Mouse (Mus musculus) frontal cortex, postnatal 14 days (tissue): ENCODE results near the gene Cpne4.
A peak's percentile ranks its signal among the peaks of the same experiment; 100 is the strongest.

ENCODE experiments used
- DNase-seq, 2 experiments: peaks; one replicate each; pipeline ENCODE4 v3.0.0; 2022; ENCODE audit warnings: low spot score in 2 of 2

Gene Cpne4

DNA sequence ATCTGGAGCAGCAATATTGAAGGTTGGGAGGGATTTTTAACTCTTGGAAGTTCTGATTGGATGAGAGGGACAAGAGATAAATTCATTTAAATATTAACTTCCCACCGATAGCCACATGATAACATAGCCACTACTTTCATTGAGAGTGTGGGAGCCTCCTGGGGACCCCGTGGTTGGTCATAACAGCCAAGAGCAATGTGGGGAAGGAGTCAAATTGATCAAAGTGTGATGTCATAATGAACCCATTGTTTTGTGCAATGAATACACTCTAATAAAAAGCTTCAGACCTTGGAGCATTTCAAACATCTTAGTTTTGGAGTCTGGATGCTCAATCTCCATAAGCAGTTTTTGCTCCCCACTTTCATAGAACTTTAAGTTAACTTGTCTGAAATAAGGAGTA, at the start of gene Cpne4:
TSS of gene Cpne4 (plus strand) at position 301 of the 400 bp plus-strand sequence.
- no peak for DNase-seq

DNA sequence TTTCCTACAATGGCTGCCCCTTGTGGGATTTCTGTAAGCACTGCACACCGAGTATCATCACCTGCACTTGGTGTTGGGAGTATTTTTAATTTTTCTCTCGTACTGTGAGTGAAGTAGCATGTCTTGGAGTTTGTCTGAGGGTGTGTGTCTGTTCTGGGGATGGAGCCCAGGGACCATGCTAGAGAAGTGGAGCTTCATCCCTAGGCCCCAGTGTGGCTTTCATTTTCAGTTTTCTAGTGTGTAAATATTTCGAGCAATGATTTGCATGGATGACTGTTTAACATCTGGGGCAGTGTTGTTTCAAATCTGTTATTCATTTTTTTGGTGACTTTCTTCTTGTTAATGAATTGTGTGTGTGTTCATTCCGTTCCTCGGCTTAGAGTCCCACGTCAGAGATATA, 31.9 kb upstream of the Cpne4 start:
- no peak for DNase-seq

DNA sequence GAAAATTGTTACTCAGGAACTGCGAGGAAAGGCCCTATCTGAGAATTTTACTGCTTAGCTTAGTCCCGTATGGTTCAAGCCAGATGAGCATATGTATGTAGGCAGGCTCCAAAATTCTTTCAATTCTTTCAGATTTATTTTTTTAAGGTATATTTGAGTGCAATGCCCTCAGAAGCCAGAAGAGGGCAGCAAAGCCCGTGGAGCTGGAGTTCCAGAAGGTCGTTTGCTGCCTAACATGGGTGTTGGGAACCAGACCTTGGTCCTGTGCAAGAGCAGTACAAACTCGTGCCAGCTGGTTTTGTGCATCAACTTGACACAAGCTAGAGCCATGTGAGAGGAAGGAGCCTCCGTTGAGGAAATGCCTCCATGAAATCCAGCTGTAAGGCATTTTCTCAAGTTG, 11.6 kb upstream of the Cpne4 start:
- DNase-seq, result no peak

DNA sequence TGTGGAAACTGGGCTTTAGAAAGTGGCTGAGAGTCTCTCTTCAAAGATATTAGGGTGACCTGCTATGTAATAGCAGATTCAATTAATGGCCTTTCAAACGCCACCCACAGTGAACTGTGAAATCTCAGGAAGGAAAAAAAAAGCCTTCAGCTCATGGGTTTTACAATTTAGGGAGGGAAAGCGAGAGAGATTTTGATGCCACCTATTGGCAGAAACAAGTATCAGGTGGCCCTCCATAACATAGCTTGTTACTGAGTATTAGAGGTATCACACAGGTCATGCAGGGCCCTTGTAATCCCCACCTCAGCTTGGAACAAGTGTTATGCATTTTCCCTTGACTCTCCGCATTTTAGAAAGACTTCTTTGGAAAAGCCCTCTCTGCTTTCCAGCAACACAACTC, 18.7 kb downstream of the Cpne4 start:
- DNase-seq, result no peak

DNA sequence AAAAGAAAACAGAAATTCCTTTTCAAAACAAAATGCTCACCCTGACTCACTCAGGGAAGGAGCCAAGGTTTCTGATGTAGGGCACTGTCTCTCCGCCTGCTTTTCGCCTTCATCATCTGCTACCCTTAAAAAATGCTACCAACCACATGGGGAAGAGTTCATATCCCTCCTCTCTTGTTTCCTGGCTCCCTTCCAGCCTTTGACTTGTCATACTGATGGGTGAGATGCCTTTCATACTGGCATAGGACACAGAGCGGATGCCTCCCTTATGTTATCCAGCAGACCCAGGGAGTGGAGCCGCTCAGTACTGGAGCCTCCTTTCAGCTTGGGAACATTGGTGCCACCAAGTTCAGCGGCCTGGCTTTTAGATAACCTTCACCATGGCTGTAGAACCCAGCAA, 19.4 kb downstream of the Cpne4 start:
- no peak for DNase-seq

DNA sequence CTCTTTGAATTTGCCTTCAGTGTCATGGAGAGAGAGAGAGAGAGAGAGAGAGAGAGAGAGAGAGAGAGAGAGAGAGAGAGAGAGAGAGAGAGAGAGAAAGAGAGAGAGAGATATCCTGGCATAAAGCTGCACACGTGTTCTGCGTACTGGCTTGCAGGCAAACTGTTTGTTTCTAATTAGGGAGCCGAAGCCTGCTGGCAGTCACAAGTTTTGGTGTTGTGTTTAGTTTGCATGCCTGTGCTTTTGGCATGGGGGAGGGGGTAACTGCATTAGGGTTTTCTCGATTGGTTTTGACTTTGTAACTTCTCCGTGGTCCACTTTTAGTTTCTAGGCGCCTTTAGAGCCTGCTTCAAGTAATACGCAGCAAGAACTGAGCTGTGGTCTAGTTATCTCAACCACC, 20.0 kb downstream of the Cpne4 start:
- DNase-seq, result no peak

DNA sequence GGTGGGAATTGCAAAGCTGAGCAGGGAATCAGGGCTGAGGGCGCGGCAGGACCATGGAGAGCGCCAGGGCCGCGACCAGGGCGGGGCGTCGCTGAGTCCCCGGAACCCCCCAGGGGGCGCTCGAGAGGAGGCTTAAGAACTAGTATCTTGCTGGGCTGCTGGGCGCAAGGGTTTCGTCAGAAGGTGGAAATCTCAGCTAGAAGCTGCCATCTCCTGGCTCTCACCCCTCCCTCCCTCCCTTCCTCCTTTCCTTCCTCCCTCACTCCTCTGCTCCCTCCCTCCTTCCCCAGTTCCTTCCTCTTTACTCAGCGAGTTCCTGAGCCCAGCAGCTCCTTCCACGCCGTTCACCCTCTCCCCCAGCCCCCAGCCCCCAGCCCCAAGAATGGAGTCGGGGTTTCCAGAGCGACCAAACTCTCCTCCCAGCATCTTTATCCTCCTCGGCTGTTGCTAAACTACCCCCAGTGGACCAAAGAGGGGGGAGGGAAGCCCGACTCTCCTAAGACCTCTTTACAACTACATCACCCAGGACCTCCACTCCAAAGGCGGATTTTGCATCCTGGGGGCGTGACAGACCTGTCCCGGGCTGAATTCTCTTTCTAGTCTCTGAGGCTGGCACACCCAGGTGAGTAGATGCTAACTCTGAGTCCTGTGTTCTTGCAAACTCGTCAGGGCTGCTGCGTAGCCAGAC, 22.5 kb downstream of the Cpne4 start:
- DNase-seq, result peak; percentile 40 to 69

DNA sequence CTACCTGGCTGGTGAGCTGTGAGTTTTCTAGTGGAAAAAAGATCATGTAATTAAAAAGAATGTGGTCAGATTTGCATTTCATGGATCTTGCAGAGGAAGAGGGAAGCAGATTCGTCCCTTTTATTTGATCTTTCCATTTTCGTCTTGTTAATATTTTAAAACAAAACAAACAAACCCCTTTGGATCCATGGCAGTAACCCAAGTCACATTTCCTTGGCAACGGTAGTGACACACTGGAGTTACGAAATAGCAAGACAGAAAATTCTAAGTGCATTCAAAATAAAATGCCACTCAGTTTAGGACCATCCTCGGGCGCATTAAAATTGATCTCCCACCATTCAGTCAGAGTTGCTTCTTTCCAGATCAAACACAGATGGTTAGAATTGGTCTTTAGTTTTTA, 25.8 kb downstream of the Cpne4 start:
- DNase-seq, result no peak

DNA sequence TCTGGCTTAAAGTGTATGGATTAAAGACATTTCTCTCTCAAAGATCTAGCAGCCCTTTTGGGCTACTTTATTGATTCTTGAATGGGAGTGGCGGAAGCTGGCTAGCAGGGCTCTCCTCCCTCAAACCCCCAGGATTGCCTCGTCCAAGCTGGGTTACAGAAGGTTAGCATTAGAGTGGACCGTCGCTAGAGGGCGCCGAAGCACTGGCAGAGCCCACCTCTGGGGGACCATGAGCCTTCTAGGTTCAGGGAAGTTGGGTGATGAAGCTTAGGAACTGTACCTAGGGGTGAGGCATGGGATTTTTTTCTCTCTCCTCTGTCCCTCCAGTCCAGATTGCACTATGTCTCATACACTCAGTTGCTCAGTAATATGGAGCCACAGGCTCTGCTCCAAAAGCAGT, 27.4 kb downstream of the Cpne4 start:
- DNase-seq, result peak in 1 of 2 experiments; percentile 66

DNA sequence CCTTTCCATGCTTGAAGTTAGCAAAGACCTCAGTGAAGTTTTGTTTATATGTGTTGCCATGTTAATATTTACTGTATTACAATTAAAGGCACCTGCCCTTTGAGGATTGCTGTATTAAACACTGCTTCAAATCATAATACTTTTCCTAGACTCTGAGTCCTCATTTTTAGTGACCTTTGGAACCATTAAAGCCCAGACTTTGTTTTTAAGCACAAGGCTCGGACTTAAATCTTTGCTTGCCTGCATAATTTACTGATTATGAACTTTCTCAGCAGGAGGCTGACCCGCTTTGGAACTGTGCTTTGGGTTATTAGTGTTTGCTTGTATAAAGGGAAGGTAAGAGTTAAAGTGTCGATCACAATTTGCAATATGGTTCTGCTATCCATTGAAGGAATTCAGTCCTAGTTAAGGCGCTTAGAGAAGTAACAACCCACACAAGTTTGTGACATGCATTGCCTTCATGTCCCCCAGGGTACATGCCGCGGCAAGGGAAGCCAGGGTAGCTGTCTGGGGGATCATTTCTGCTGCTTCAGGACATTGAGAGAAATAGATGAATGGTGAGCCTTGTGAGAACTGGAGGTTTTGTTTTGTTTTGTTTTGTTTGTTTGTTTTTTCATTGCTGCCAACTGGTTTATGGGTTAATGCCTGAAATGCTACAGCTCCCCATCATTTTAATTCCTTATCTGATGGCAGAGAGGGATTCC, 35.0 kb downstream of the Cpne4 start:
- no peak for DNase-seq

DNA sequence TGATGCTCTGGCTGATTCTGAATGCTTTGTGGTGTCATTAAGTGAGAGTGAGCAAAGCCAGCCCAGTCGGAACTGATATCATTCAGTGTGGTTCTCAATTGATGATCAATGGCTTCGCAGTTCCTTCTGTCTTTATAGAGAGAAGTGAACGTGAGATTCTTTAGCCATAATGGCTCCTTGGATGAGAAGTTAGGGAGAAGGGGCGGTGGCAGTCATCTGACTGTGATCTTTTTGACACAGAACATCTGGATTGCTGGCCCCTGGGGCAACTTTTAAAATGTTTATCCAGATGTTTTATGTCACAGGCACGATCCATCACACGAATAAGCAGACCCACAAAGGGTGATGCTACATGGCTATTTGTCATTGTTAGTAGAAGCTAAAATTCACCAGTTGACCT, 35.6 kb downstream of the Cpne4 start:
- DNase-seq, result no peak

DNA sequence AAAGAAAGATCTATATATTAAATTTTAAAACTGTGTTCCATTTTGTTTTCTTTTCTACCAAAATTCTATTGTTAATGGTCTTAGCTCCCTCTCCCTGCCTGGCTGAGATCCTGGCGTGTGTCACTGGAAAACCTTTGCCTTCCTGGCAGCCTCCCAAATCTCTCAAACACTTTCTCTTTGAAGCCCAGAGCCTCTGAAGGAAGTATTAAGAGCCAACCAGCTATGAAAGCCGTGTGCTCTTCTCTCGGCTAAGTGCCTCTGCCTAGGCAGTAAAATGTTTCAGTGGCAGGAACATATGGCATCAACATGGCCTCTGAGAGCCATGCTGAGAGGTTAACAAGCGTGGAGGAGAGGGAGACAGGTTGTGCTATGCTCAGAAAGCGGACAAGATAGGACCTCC, 47.5 kb downstream of the Cpne4 start:
- no peak for DNase-seq

DNA sequence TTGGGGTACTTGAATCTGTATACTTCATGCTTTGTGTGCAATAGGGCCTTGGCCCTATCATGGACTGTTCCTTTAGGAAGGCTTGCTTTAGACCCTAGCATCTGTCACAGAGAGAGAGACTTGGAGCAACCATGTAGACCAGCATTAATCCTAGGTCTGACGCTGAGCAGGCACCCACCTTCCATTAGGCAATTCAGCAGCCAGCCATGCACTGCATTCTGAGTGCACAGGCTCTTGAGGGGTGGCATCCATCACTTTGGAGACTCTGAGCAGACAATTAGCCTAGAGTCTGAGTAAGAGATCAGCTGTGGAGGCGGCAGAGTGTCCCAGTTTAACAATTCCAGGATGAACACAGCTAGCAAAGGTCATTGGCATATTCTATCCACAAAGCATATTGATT, 47.9 kb downstream of the Cpne4 start:
- DNase-seq, result no peak

DNA sequence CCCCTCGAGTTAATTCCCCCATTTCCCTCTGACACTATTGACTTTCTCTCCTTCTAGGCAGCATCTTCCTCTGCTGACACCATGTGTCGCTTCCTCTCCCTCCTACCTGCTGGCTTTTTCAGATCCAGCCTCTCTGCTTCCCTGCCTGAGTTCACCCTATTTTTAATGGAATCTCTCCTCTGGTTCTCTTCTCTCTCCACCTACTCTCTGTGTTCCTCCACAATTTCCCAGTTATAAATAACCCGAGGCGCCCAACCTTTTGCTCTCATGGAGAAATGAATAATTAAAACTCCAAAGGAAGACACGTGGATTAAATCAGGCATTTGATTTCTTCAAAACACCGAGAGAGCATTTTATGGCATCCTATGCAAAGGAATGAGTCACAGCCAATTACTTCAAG, 65.4 kb downstream of the Cpne4 start:
- DNase-seq, result no peak

DNA sequence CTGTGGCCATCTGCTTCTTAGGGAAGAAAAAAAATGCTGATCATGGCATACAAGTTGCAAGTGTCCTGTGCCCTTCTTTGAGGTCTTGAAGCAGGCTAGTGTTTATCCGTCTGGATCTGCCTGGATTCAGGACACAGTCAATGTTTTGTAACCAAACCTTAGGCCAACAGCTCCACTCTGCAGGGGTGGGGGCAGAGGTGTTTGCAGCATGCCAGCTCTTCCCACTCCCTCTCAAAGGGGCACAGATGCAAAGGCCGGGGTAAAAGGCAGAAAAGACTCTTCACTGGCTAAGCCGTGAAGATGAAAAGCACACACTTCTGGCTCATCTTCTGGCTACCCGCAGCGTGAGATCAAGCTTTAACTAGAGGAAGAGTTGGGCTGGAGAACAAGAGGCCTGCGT, 69.6 kb downstream of the Cpne4 start:
- no peak for DNase-seq

DNA sequence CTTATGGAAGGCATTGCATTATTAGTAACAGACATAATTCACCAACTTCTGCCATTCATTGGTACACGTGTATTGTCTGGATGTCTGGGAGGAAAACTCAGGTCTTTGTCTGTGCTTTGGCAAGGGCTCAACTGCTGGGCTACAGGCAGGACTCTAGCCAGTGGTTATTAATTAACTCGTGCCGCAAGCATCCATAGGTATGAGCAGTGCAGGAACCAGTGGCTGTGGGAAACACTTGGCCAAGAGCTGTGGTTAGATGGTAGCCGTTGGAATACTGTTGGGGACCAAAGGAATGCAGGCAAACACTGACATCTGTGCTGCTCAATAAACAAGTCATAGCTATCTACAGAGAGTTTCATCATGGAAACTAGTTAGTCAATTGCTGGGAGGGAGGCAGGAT, 76.5 kb downstream of the Cpne4 start:
- DNase-seq, result no peak

DNA sequence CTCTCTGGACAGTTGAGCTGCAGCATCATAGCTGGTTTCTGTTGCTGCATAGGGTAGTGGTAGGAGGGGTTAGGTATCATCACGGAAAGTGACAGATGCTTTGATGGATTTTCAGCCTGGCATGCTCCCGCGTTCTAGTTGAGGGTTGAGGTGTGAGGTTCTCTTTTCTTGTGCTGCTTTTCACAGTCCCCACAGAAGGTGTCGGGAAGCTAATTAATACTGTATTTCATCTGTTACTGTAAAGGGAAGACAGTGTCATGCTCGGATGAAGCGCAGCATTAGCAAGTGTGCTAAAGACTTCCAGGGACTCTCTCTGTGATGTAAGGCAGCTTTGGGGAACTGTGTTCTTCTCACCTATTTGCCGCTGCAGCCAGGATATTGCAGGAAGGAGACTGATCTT, 80.7 kb downstream of the Cpne4 start:
- no peak for DNase-seq

DNA sequence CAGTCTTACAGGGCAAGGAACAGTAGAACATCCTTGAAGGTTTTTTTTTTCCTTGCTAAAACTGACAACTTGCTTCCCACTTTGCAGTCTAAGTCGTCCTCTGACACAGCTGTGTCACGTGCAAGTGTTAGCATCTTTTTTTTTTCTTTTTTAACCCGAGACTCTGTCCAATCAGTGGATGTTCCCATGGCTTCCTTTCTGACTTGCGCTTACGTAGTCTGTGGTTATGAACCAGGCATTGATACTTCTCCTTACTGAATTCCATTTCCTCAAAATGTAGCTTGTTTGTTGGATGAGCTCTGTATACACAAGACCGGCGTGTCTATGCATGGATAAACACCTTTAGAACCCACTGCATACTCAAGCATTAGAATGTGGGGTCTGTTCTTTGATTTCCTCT, 82.2 kb downstream of the Cpne4 start:
- no peak for DNase-seq

DNA sequence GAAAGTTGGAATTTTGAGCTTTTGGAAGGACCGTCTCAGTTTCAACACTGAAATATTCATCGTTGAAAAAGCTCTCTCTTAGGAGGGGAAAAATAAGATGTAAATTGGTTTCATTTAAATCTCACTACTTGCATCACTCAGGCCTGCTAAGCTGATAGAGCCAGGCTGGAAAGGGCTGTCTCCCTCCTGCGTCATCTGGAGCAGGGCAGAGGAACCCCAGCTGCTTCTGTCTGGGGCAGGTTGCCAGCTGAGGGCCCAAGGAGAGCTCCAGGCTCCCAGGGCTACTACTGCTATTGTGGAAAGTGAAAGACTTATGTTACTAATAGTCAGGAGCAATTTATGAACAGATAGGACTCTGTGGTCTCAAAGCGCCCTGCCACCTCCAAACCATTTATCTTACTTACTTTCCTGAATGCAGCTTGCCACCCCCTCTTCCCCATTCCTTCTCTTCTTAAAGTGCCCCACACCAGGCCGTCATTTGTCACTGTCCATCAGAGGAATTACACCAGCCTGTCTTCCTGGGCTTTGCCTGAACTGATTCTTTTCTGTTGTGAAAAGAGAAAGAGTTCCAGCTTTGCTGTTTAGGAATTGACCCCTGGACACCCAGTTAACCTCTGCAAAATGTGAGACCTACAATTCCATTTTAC, 99.4 kb downstream of the Cpne4 start:
- peak in 1 of 2 experiments; percentile 6 for DNase-seq

DNA sequence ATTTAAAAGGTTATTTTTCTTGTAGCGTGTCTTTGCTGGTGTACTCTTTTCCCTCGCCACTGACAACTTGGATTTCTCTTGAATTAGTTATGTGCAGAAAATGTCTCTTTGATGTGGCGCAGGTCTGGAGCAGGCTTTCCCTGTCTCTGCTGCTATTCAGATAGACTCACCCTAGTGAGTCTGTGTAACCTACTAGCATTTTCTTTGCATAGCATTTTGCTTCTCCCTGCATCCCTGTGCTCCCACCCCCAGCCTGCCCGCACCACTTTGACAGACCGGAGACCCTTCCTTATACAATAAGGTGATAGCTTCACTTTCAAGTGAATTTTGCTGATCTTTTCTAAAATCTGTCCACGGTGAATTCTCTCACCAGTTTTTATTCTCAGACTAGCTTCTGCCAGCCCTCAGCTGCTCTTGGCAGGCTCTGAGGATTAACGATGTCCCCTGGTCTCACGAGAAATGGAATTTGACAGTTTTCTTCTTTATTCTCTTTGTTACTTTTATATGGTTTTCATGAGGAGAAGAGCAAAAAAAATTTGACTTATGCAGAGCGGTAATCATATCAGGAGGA, 105.7 kb downstream of the Cpne4 start:
- no peak for DNase-seq

DNA sequence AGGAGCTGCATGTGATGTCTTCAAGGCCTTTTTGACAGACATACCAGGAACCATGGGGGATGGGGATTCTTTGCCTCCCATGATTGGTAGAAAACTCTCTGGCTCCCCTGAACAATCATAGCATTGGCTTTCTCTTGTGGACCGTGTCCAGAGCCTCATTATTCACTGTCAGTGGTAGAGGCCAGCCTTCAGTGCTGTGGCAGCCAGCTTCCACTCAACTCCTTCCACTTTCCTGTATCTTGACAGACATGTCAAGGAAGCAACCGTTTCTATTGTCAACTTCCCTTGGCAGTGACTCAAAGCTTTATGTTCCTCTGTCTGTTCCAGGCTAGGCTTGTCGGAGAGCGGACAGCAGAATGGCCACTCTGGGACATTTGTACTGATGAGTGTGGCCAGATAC, 112.7 kb downstream of the Cpne4 start:
- no peak for DNase-seq

DNA sequence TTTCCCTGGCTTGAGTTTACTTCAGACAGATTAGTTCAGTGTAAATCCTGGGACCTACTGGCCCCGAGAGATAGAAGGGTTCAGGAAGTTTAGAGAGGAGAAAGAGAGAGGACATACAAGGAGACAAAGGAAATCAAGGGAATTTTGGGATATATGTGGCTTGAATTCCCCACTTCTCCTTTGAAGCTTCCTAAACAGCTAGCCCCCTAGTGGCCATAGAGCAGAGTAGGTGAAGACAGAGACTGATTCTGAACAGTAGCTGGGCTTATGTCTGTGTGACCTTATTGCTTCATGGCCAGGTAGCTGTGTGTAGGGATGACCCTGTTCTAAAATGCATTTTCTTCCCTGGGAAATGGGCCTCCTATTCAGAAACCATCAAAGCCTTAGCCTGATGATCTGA, 129.6 kb downstream of the Cpne4 start:
- no peak for DNase-seq

DNA sequence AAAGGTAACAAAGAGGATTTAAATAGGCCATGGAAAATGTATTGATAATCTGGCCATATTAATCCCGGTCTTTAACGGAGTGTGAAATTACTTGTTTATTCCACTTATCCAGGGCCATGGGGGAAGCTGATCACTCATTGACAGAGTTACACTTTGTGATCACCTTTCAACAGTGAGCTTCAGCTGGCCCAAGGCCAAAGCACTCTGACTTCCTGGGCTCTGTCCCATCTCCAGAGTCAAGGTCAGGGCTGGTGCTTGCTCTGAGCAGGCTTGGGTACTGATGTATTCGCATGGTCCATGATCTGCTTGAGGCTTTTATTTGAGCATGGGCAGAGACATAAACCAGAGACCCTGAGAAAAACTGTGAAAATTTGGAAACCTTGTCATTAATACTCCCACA, 131.5 kb downstream of the Cpne4 start:
- no peak for DNase-seq
